Mouse (Mus musculus) cerebral cortex, adult 2 months (tissue): ENCODE results near the gene Sec1.

Experiments
- WGBS: fragments of 180-500 bp; shearing (Covaris S2); methylation state at CpG from one replicate; pipeline ENCODE4 v1.1.7; 2018; 5-methylcytosine and 5-hydroxymethylcytosine counted together

The Sec1 gene

GRCm38 (mm10) chr7:45693921-45694591 is at the start of gene Sec1:
Gene Sec1 (minus strand): TSS chr7:45694402.
- 93% methylated on average over 50 of the region's 50 CpGs for WGBS

GRCm38 (mm10) chr7:45742338-45742737 is 48.1 kb upstream of the Sec1 start:
- 18% methylated on average over 19 of the region's 19 CpGs for WGBS

- WGBS: 40% methylated on average over 11 of the region's 11 CpGs
Observed at GRCm38 (mm10) chr7:45741777-45742176, 47.6 kb upstream of the Sec1 start.

GRCm38 (mm10) chr7:45741308-45741707 is 47.1 kb upstream of the Sec1 start:
- 61% methylated on average over 12 of the region's 12 CpGs for WGBS

- 70% methylated on average over 10 of the region's 10 CpGs for WGBS
Observed at GRCm38 (mm10) chr7:45739820-45740219, 45.6 kb upstream of the Sec1 start.

GRCm38 (mm10) chr7:45739162-45739763 is 45.1 kb upstream of the Sec1 start:
- WGBS: 8% methylated on average over 9 of the region's 9 CpGs

- WGBS: 89% methylated on average over 5 of the region's 5 CpGs
Observed at GRCm38 (mm10) chr7:45733477-45733876, 39.3 kb upstream of the Sec1 start.

- 51% methylated on average over 16 of the region's 16 CpGs for WGBS
Observed at GRCm38 (mm10) chr7:45730727-45731431, 36.7 kb upstream of the Sec1 start.

GRCm38 (mm10) chr7:45727625-45728024 is 33.4 kb upstream of the Sec1 start:
- WGBS: 86% methylated on average over 3 of the region's 3 CpGs

GRCm38 (mm10) chr7:45726419-45726818 is 32.2 kb upstream of the Sec1 start:
- WGBS: 94% methylated on average over 10 of the region's 10 CpGs

GRCm38 (mm10) chr7:45725713-45726112 is 31.5 kb upstream of the Sec1 start, which contains the start of gene Spaca4:
Gene Spaca4 (minus strand): TSS chr7:45725813.
- 92% methylated on average over 11 of the region's 11 CpGs for WGBS

GRCm38 (mm10) chr7:45725151-45725550 is 30.9 kb upstream of the Sec1 start:
- 87% methylated on average over 9 of the region's 9 CpGs for WGBS

GRCm38 (mm10) chr7:45723781-45724180 is 29.6 kb upstream of the Sec1 start:
- 95% methylated on average over 14 of the region's 14 CpGs for WGBS

GRCm38 (mm10) chr7:45723301-45723700 is 29.1 kb upstream of the Sec1 start:
- 88% methylated on average over 4 of the region's 4 CpGs for WGBS

- 74% methylated on average over 13 of the region's 13 CpGs for WGBS
Observed at GRCm38 (mm10) chr7:45722348-45722713, 28.1 kb upstream of the Sec1 start.

- 68% methylated on average over 13 of the region's 13 CpGs for WGBS
Observed at GRCm38 (mm10) chr7:45721642-45722347, 27.6 kb upstream of the Sec1 start.

- WGBS: 66% methylated on average over 7 of the region's 7 CpGs
Observed at GRCm38 (mm10) chr7:45721234-45721571, 27.0 kb upstream of the Sec1 start.

- 81% methylated on average over 14 of the region's 14 CpGs for WGBS
Observed at GRCm38 (mm10) chr7:45720413-45721233, 26.4 kb upstream of the Sec1 start, which contains the start of gene Fam83e. Gene Fam83e (plus strand): TSS chr7:45721212.

- WGBS: 86% methylated on average over 16 of the region's 16 CpGs
Observed at GRCm38 (mm10) chr7:45719738-45720412, 25.7 kb upstream of the Sec1 start.

- 83% methylated on average over 10 of the region's 10 CpGs for WGBS
Observed at GRCm38 (mm10) chr7:45719180-45719579, 25.0 kb upstream of the Sec1 start.

- WGBS: under 1% methylated on average over 20 of the region's 20 CpGs
Observed at GRCm38 (mm10) chr7:45718331-45718730, 24.1 kb upstream of the Sec1 start.
